Mouse (Mus musculus) stomach, embryonic 16.5 days (tissue): ENCODE data around the gene Timm17b. TPM values are rescaled to one million over a fixed set of nuclear protein-coding genes. Genes with fewer than 3 reads are reported as not detected.

Experiments used
- ATAC-seq: fragments of 200-750 bp; cut with Nextera tagmentation; 2 replicates; pipeline ENCODE4 v1.8.0; 2017; ENCODE audit warnings: moderate number of reproducible peaks, moderate TSS enrichment; ENCODE audit not compliant: insufficient read depth, low FRiP score
- H3K27ac ChIP-seq: fragments of 300-500 bp; sonication (generic); 2 replicates; pipeline ENCODE4 v1.5.1; 2014; ENCODE audit warnings: low read length
- H3K27me3 ChIP-seq: fragments of 300-500 bp; sonication (generic); 2 replicates; pipeline ENCODE4 v1.6.1; 2014; ENCODE audit warnings: low read length, control low read depth, mixed read lengths; ENCODE audit not compliant: control insufficient read depth, insufficient read depth
- H3K36me3 ChIP-seq: fragments of 300-500 bp; sonication (generic); 2 replicates; pipeline ENCODE4 v1.6.1; 2014; ENCODE audit warnings: low read length; ENCODE audit not compliant: control insufficient read depth, insufficient read depth
- H3K4me1 ChIP-seq: fragments of 300-500 bp; sonication (generic); 2 replicates; pipeline ENCODE4 v1.6.1; 2014; ENCODE audit warnings: low read length, control low read depth, mixed read lengths; ENCODE audit not compliant: control insufficient read depth, insufficient read depth
- H3K4me2 ChIP-seq: fragments of 300-500 bp; sonication (generic); 2 replicates; pipeline ENCODE4 v1.6.1; 2014; ENCODE audit warnings: low read depth, low read length, mixed read lengths
- H3K4me3 ChIP-seq: fragments of 300-500 bp; sonication (generic); replicated peaks from 2 replicates; pipeline ENCODE4 v1.5.1; 2014; ENCODE audit warnings: mild to moderate bottlenecking, low read length
- H3K9ac ChIP-seq: fragments of 300-500 bp; sonication (generic); 2 replicates; pipeline ENCODE4 v1.6.1; 2014; ENCODE audit warnings: low read length
- H3K9me3 ChIP-seq: fragments of 300-500 bp; sonication (generic); replicated peaks from 2 replicates; pipeline ENCODE4 v1.6.1; 2016; ENCODE audit warnings: low read length, control low read depth; ENCODE audit not compliant: control insufficient read depth
- WGBS: fragments of 180-500 bp; shearing (Covaris S2); extraction: QIAGEN DNeasy Blood & Tissue Kit; methylation state at CpG from one replicate; pipeline ENCODE4 v1.1.7; 2014; 5-methylcytosine and 5-hydroxymethylcytosine counted together
- polyA plus RNA-seq: library from polyadenylated mRNA; unstranded; fragments of >200 nt; fragmentation: Nextera tagmentation; extraction: Ambion mirVana; gene quantifications from 2 replicates; pipeline ENCODE4 v1.2.1, GENCODE M21; 2015

Gene Timm17b
- polyA plus RNA-seq, 1 experiment from 2014 or later = 143 TPM

- Histone ChIP-seq H3K27me3 (no peaks in the 10 kb centered on the region), H3K4me1 (no peaks in the 10 kb centered on the region), H3K4me3 (no peak overlapping the region), H3K36me3 (no peaks in the 10 kb centered on the region), H3K9me3 (no peaks in the 10 kb centered on the region), H3K27ac (no peak overlapping the region), H3K4me2 (no peak overlapping the region), H3K9ac (no peak overlapping the region)
- ATAC-seq = no peak
- WGBS = 93% methylated on average over 6 of the region's 6 CpGs
Observed at GRCm38 (mm10) chrX:7937667-7938066, 38.5 kb downstream of the Timm17b start.

DNA sequence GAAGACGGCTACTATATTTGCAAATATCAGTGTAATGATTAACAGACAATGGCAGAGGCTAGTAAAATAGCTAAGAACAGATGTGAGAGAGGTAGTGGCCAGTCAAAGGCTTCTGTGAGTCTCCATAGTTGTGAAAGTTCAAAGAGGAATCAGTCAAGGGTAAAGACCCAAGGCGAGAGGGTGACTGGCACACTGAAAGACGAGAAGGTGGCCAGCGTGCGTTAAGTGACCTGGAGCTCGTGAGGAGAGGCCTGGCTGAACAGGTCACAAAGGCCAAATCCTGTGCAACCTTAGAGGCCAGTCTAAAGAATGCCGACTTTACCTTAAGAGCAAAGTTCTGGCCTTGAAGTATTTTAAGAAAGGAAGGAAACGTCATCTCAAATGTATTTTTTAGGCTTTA is 46.5 kb downstream of the Timm17b start:
- Histone ChIP-seq H3K4me2 (no peak overlapping the region), H3K4me3 (no peak overlapping the region), H3K9me3 (no peaks in the 10 kb centered on the region), H3K4me1 (no peaks in the 10 kb centered on the region), H3K9ac (no peak overlapping the region), H3K27ac (no peak overlapping the region), H3K36me3 (no peaks in the 10 kb centered on the region), H3K27me3 (no peaks in the 10 kb centered on the region)
- no peak for ATAC-seq
- WGBS = 72% methylated on average over 8 of the region's 8 CpGs

- 21% methylated on average over 32 of the region's 37 CpGs for WGBS
- Histone ChIP-seq H3K36me3 (no peaks in the 10 kb centered on the region), H3K4me1 (no peaks in the 10 kb centered on the region), H3K4me3 (peak within 1 kb of the TSS; percentile 56), H3K9ac (peak within 1 kb of the TSS; percentile 73), H3K27ac (no peak within 1 kb of the TSS; the same call in 1 of the 2 replicates), H3K9me3 (no peaks in the 10 kb centered on the region), H3K27me3 (no peaks in the 10 kb centered on the region), H3K4me2 (peak within 1 kb of the TSS; percentile 56)
- ATAC-seq = 0 out of 2 replicates have a peak, but pooled peaks have one; percentile 0
Observed at GRCm38 (mm10) chrX:7947108-7947899, 48.1 kb downstream of the Timm17b start, which contains the start of gene Hdac6. Gene Hdac6 (minus strand): TSS chrX:7947889.

DNA sequence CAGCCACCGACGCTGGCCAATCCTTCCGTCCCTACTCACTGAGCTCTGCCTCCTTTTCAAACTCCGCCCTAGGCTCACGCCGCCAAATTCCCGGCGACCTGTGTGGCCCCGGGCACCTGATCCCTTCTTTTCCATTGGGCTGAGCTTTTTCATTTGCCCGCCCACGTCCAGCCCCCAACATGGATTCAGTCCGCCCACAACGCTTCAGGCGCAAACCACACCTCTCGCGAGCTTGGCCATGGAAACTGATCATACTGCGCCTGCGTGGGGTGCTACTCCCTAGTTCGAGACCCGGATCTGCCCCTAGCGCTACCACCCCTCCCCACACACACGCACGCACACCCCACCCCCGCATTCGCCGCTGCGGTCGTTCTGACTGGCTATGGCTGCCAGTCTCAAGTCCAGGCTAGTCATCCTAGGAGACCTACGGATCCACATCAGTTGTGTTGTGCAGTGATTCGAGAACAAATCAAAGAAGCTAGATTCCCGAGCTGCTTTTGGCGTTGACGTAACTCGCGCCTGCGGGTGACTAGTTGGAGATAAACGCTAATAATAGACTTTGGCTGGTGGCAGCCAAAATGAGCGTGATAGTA is 48.8 kb downstream of the Timm17b start:
- Histone ChIP-seq H3K9ac (peak overlapping the region; percentile 73), H3K9me3 (no peaks in the 10 kb centered on the region), H3K4me2 (peak overlapping the region; percentile 56), H3K27me3 (no peaks in the 10 kb centered on the region), H3K27ac (no peak overlapping the region; the same call in 1 of the 2 replicates), H3K36me3 (no peaks in the 10 kb centered on the region), H3K4me1 (no peaks in the 10 kb centered on the region), H3K4me3 (peak overlapping the region; percentile 56)
- WGBS = 12% methylated on average over 38 of the region's 38 CpGs
- peak; percentile 99 for ATAC-seq

GRCm38 (mm10) chrX:7950091-7950490 is 50.9 kb downstream of the Timm17b start:
- Histone ChIP-seq H3K4me2 (no peak overlapping the region), H3K4me1 (no peaks in the 10 kb centered on the region)

More at GRCm38 (mm10) chrX:7950091-7950490, 50.9 kb downstream of the Timm17b start:
- WGBS = 90% methylated on average over 7 of the region's 7 CpGs
- ATAC-seq = no peak
- H3K27ac ChIP-seq = no peak overlapping the region
- H3K27me3 ChIP-seq = no peaks in the 10 kb centered on the region
- no peak overlapping the region for H3K9ac ChIP-seq
- no peaks in the 10 kb centered on the region for H3K9me3 ChIP-seq
- no peaks in the 10 kb centered on the region for H3K36me3 ChIP-seq
- no peak overlapping the region for H3K4me3 ChIP-seq

Other genes starting within 250 kb of the Timm17b start
- gene Prickle3, start 242.1 kb upstream of the Timm17b start, polyA plus RNA-seq = 11.1 and 12.7 TPM in 2 replicates
- gene Plp2, start 228.0 kb upstream of the Timm17b start, polyA plus RNA-seq = 233 and 283 TPM in 2 replicates
- 0.80 and 0.87 TPM in 2 replicates for gene Magix, start 218.1 kb upstream of the Timm17b start, polyA plus RNA-seq
- 37.9 and 38.4 TPM in 2 replicates for gene Gpkow, start 202.2 kb upstream of the Timm17b start, polyA plus RNA-seq
- 36.5 and 36.7 TPM in 2 replicates for gene Wdr45, start 185.0 kb upstream of the Timm17b start, polyA plus RNA-seq
- gene Gm45208, start 177.1 kb upstream of the Timm17b start, polyA plus RNA-seq = not detected in 2 replicates
- 59.4 and 63.1 TPM in 2 replicates for gene Praf2, start 170.9 kb upstream of the Timm17b start, polyA plus RNA-seq
- gene Ccdc120, start 148.5 kb upstream of the Timm17b start, polyA plus RNA-seq = 17.9 and 18.2 TPM in 2 replicates
- 21.7 and 25.2 TPM in 2 replicates for gene Tfe3, start 136.8 kb upstream of the Timm17b start, polyA plus RNA-seq
- 42.4 and 47.8 TPM in 2 replicates for gene Gripap1, start 109.6 kb upstream of the Timm17b start, polyA plus RNA-seq
- 1.7 and 2.0 TPM in 2 replicates for gene Kcnd1, start 77.1 kb upstream of the Timm17b start, polyA plus RNA-seq
- 25.3 and 28.6 TPM in 2 replicates for gene Otud5, start 58.0 kb upstream of the Timm17b start, polyA plus RNA-seq
- 10.9 and 11.1 TPM in 2 replicates for gene Pim2, start 21.1 kb upstream of the Timm17b start, polyA plus RNA-seq
- 45.0 and 47.0 TPM in 2 replicates for gene Slc35a2, start 15.3 kb upstream of the Timm17b start, polyA plus RNA-seq
- gene Pqbp1, start 88 bp upstream of the Timm17b start, polyA plus RNA-seq = 99.8 and 104 TPM in 2 replicates
- gene Gm10491, start 8.5 kb downstream of the Timm17b start, polyA plus RNA-seq = not detected in 2 replicates
- gene Gm10490, start 10.2 kb downstream of the Timm17b start, polyA plus RNA-seq = not detected in 2 replicates
- 7.6 and 8.6 TPM in 2 replicates for gene Pcsk1n, start 20.5 kb downstream of the Timm17b start, polyA plus RNA-seq
- gene Eras, start 29.2 kb downstream of the Timm17b start, polyA plus RNA-seq = not detected in 2 replicates
- gene Hdac6, start 48.5 kb downstream of the Timm17b start, polyA plus RNA-seq = 21.4 and 23.3 TPM in 2 replicates
- gene Gata1, start 78.7 kb downstream of the Timm17b start, polyA plus RNA-seq = 5.6 and 6.0 TPM in 2 replicates
- gene Glod5, start 119.1 kb downstream of the Timm17b start, polyA plus RNA-seq = 1.8 and 2.1 TPM in 2 replicates
- 42.1 and 42.4 TPM in 2 replicates for gene Suv39h1, start 175.4 kb downstream of the Timm17b start, polyA plus RNA-seq
- gene Was, start 191.1 kb downstream of the Timm17b start, polyA plus RNA-seq = 0.41 and 0.62 TPM in 2 replicates
- 31.5 and 35.5 TPM in 2 replicates for gene Wdr13, start 233.5 kb downstream of the Timm17b start, polyA plus RNA-seq
- 396 and 404 TPM in 2 replicates for gene Rbm3, start 246.5 kb downstream of the Timm17b start, polyA plus RNA-seq